Mouse (Mus musculus): ENCODE results near the gene Slc9a5. TPM values are rescaled to one million over a fixed set of nuclear protein-coding genes. Genes with fewer than 3 reads are reported as not detected.

Gene Slc9a5
- total RNA-seq, 2 experiments from 2014 or later: under 0.01 to 0.79 TPM

GRCm38 (mm10) chr8:105325641-105326093 lies 23.0 kb upstream of the Slc9a5 start:
- no peak; the same call in 1 of the 2 replicates for ATAC-seq (replicated peaks; ENCODE audit: poor library complexity)

- peak; percentile 89 for ATAC-seq (replicated peaks; ENCODE audit: poor library complexity)
Observed at GRCm38 (mm10) chr8:105326141-105326672, 22.4 kb upstream of the Slc9a5 start, which contains the start of the genes Lrrc29 and Tmem208. Gene Lrrc29, minus strand, starts transcription at chr8:105326278. Gene Tmem208, plus strand, starts transcription at chr8:105326354.

- ATAC-seq (replicated peaks; ENCODE audit: poor library complexity): no peak
Observed at GRCm38 (mm10) chr8:105326968-105327367, 21.7 kb upstream of the Slc9a5 start.

GRCm38 (mm10) chr8:105330325-105330724 lies 18.3 kb upstream of the Slc9a5 start:
- ATAC-seq (replicated peaks; ENCODE audit: poor library complexity): no peak

- no peak for ATAC-seq (replicated peaks; ENCODE audit: poor library complexity)
Observed at GRCm38 (mm10) chr8:105331469-105331868, 17.2 kb upstream of the Slc9a5 start.

- no peak for ATAC-seq (replicated peaks; ENCODE audit: poor library complexity)
Observed at GRCm38 (mm10) chr8:105331931-105332330, 16.7 kb upstream of the Slc9a5 start.

- ATAC-seq (replicated peaks; ENCODE audit: poor library complexity): no peak
Observed at GRCm38 (mm10) chr8:105332523-105332922, 16.1 kb upstream of the Slc9a5 start.

GRCm38 (mm10) chr8:105336373-105337130 lies 12.1 kb upstream of the Slc9a5 start:
- peak; percentile 32; the same call in 1 of the 2 replicates for ATAC-seq (replicated peaks; ENCODE audit: poor library complexity)

GRCm38 (mm10) chr8:105338992-105339391 lies 9.7 kb upstream of the Slc9a5 start:
- peak; percentile 58; the same call in 1 of the 2 replicates for ATAC-seq (replicated peaks; ENCODE audit: poor library complexity)

- peak; percentile 72 for ATAC-seq (replicated peaks; ENCODE audit: poor library complexity)
Observed at GRCm38 (mm10) chr8:105339886-105340635, 8.6 kb upstream of the Slc9a5 start.

- ATAC-seq (replicated peaks; ENCODE audit: poor library complexity): no peak
Observed at GRCm38 (mm10) chr8:105341399-105341798, 7.2 kb upstream of the Slc9a5 start.

GRCm38 (mm10) chr8:105342768-105343167 lies 5.9 kb upstream of the Slc9a5 start:
- no peak for ATAC-seq (replicated peaks; ENCODE audit: poor library complexity)

- no peak for ATAC-seq (replicated peaks; ENCODE audit: poor library complexity)
Observed at GRCm38 (mm10) chr8:105343791-105344574, 4.7 kb upstream of the Slc9a5 start.

- ATAC-seq (replicated peaks; ENCODE audit: poor library complexity): peak; percentile 45
Observed at GRCm38 (mm10) chr8:105345061-105345975, 3.3 kb upstream of the Slc9a5 start.

- ATAC-seq (replicated peaks; ENCODE audit: poor library complexity): no peak
Observed at GRCm38 (mm10) chr8:105346611-105347427, 1.8 kb upstream of the Slc9a5 start.

GRCm38 (mm10) chr8:105347428-105348221 lies 1.0 kb upstream of the Slc9a5 start, which contains the start of gene Fhod1:
Gene Fhod1, minus strand, starts transcription at chr8:105347953.
- peak; percentile 86 for ATAC-seq (replicated peaks; ENCODE audit: poor library complexity)

- no peak for ATAC-seq (replicated peaks; ENCODE audit: poor library complexity)
Observed at GRCm38 (mm10) chr8:105349096-105349771, 591 bp downstream of the Slc9a5 start.

All from megakaryocyte progenitor cell, adult 5-6 weeks (primary cell).